Mouse (Mus musculus) limb, embryonic 11.5 days (tissue): ENCODE measurements around the gene Osbp. TPM values are rescaled to one million over a fixed set of nuclear protein-coding genes. Genes with fewer than 3 reads are reported as not detected.

Experiments
- ATAC-seq: fragments of 200-750 bp; cut with Nextera tagmentation; 2 replicates; pipeline ENCODE4 v1.8.0; 2017; ENCODE audit warnings: low read depth; ENCODE audit not compliant: insufficient number of reproducible peaks, low FRiP score, low TSS enrichment
- DNase-seq: peaks from one replicate; pipeline ENCODE4 v3.0.0-alpha.2; 2015; ENCODE audit warnings: low spot score
- H3K27ac ChIP-seq: fragments of 300-500 bp; sonication (generic); replicated peaks from 2 replicates; pipeline ENCODE4 v1.5.1; 2014; ENCODE audit warnings: low read depth, mild to moderate bottlenecking, low read length
- H3K27me3 ChIP-seq: fragments of 300-500 bp; sonication (generic); 2 replicates; pipeline ENCODE4 v1.6.1; 2014; ENCODE audit warnings: mild to moderate bottlenecking, low read length, mixed read lengths; ENCODE audit not compliant: control insufficient read depth, insufficient read depth
- H3K36me3 ChIP-seq: fragments of 300-500 bp; sonication (generic); 2 replicates; pipeline ENCODE4 v1.6.1; 2014; ENCODE audit warnings: mild to moderate bottlenecking, low read length, moderate library complexity, mixed read lengths; ENCODE audit not compliant: control insufficient read depth, insufficient read depth
- H3K4me1 ChIP-seq: fragments of 300-500 bp; sonication (generic); 2 replicates; pipeline ENCODE4 v1.6.1; 2014; ENCODE audit warnings: low read length, mixed read lengths; ENCODE audit not compliant: control insufficient read depth, insufficient read depth
- H3K4me2 ChIP-seq: fragments of 300-500 bp; sonication (generic); 2 replicates; pipeline ENCODE4 v1.6.1; 2014; ENCODE audit warnings: low read depth, mild to moderate bottlenecking, moderate library complexity; ENCODE audit not compliant: severe bottlenecking
- H3K4me3 ChIP-seq: fragments of 300-500 bp; sonication (generic); 2 replicates; pipeline ENCODE4 v1.5.1; 2014; ENCODE audit warnings: low read depth, low read length
- H3K9ac ChIP-seq: fragments of 300-500 bp; sonication (generic); 2 replicates; pipeline ENCODE4 v1.6.1; 2014; ENCODE audit warnings: mild to moderate bottlenecking, low read length
- H3K9me3 ChIP-seq: fragments of 300-500 bp; sonication (generic); 2 replicates; pipeline ENCODE4 v1.6.1; 2016; ENCODE audit warnings: low read length; ENCODE audit not compliant: control insufficient read depth
- WGBS: fragments of 180-500 bp; shearing (Covaris S2); extraction: QIAGEN DNeasy Blood & Tissue Kit; methylation state at CpG from one replicate; pipeline ENCODE4 v1.1.7; 2014; 5-methylcytosine and 5-hydroxymethylcytosine counted together
- polyA plus RNA-seq: library from polyadenylated mRNA; unstranded; fragments of >200 nt; fragmentation: Nextera tagmentation; extraction: Ambion mirVana; gene quantifications from 2 replicates; pipeline ENCODE4 v1.2.1, GENCODE M21; 2014

The Osbp gene
- polyA plus RNA-seq, 1 experiment from 2014 or later = 6.1 TPM

DNA sequence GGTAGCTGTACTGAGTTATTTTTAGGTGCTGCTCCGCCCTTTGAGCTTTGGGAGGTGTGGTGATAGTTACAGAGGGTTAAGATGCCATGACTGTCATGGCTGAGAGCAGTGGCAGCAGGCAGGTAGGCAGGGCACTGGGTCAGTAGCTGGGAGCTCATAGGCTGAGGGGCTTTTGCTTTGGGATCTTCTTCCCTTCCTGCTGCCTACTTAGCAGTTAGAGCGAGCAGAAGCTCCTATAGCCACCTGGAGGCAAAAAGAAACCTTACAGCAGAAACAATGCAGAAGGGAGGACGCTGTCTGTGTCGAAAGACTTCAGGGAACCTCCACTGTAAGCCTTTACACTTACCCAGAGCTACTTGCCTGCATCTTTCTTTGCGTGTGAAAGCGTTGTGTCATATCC lies 11.5 kb upstream of the Osbp start:
- Histone ChIP-seq H3K4me2 (no peak overlapping the region), H3K4me1 (no peaks in the 10 kb centered on the region), H3K27ac (no peak overlapping the region), H3K27me3 (no peaks in the 10 kb centered on the region), H3K4me3 (no peak overlapping the region), H3K36me3 (no peaks in the 10 kb centered on the region), H3K9ac (no peak overlapping the region), H3K9me3 (no peaks in the 10 kb centered on the region)
- ATAC-seq (no peak), DNase-seq (no peak)
- 55% methylated on average over 6 of the region's 6 CpGs for WGBS

DNA sequence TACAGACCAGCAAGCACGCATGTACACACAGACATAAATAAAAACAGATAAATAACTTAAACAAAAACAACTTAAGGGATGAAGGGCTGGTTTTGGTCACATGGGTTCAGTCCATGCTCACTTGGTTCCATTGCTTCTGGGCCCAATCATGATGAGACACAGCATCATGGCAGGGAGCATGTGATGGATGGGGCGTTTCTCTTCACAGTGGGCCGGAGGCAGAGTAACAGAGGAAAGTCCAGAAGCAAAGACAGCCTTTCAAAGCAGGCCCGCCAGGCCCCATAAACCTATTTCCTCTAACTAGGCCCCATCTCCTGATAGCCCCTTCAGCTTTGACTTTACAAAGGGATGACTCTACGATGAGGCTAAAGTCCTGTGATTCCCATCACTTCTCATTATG lies 9.1 kb upstream of the Osbp start:
- H3K4me3 ChIP-seq = no peak overlapping the region
- H3K4me1 ChIP-seq = no peaks in the 10 kb centered on the region
- WGBS = 75% methylated on average over 5 of the region's 5 CpGs
- DNase-seq = no peak
- no peak overlapping the region for H3K9ac ChIP-seq
- no peaks in the 10 kb centered on the region for H3K27me3 ChIP-seq
- no peaks in the 10 kb centered on the region for H3K9me3 ChIP-seq
- no peaks in the 10 kb centered on the region for H3K36me3 ChIP-seq
- no peak for ATAC-seq
- no peak overlapping the region for H3K4me2 ChIP-seq
- no peak overlapping the region for H3K27ac ChIP-seq

DNA sequence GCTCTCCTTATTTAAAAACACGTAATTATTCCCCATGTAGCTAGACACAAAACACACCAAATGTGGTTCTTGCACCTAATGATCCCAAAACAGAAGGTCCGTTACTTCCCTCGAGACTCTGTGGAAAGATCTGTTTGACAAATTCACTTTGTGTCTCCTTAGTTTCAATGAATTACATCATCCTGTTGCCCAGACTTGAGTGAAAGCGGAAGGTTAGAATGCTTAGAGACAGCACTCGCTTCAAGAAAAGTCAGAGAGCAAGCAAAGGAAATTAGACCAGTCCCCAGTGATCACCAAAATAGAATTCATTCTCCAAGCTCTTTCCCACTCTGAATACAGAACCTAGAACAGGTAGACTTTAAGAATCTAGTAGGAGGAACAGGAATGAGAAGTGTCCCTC lies 8.3 kb upstream of the Osbp start:
- Histone ChIP-seq H3K4me3 (no peak overlapping the region), H3K4me2 (no peak overlapping the region), H3K9me3 (no peaks in the 10 kb centered on the region), H3K27ac (no peak overlapping the region), H3K36me3 (no peaks in the 10 kb centered on the region), H3K9ac (no peak overlapping the region), H3K4me1 (no peaks in the 10 kb centered on the region), H3K27me3 (no peaks in the 10 kb centered on the region)
- DNase-seq (no peak), ATAC-seq (no peak)
- WGBS = 83% methylated on average over 5 of the region's 5 CpGs

DNA sequence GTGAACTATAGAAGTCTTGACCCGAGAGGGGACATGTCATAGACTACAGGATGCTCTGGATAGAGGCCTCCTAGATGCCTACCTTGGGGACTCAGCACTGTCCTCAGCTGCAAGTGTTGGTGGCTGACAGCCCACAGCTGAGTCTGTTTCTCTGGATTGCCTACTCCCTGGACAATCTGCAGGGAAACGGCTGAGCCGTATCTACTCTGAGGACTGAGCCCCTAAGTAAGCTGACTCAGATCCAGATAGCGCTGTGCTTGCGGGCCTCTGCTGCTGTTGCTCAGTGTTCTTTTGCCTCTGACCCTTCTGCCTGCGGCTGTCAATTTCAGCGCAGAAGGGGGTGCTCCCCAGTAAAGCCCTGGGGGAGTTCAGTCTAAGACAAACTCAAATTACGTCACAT lies 7.9 kb upstream of the Osbp start:
- ATAC-seq (no peak), DNase-seq (no peak)
- no peak overlapping the region for H3K4me2 ChIP-seq
- WGBS = 86% methylated on average over 8 of the region's 8 CpGs
- H3K4me1 ChIP-seq = no peaks in the 10 kb centered on the region
- H3K9ac ChIP-seq = no peak overlapping the region
- no peak overlapping the region for H3K4me3 ChIP-seq
- no peaks in the 10 kb centered on the region for H3K27me3 ChIP-seq
- no peaks in the 10 kb centered on the region for H3K9me3 ChIP-seq
- no peaks in the 10 kb centered on the region for H3K36me3 ChIP-seq
- H3K27ac ChIP-seq = no peak overlapping the region

DNA sequence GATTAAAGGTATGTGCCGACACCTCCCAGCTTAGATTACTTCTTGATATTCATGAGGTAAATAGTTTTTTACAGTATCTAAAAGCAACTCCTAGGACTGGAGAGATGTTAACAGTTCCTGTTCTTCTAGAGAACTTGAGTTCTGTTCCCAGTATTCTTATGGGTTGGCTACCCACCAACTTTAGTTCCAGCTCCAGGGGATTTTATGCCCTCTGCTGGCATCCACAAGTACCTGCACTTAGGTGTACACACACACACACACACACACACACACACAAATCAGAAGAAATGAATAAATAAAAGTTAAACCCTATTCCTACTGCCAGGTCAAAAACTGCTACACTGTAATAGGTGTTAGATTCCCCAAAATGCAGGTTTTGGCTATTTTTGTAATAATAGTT lies 1.5 kb upstream of the Osbp start:
- 96% methylated on average over 1 of the region's 1 CpGs for WGBS
- ATAC-seq = no peak
- no peaks in the 10 kb centered on the region for H3K27me3 ChIP-seq
- no peak for DNase-seq
- H3K36me3 ChIP-seq = no peaks in the 10 kb centered on the region
- peak overlapping the region; percentile 49; the same call in 1 of the 2 replicates for H3K4me2 ChIP-seq
- H3K9ac ChIP-seq = no peak overlapping the region
- 0 out of 2 replicates have a peak, but pooled peaks cover 5% of the 10 kb centered on the region for H3K4me1 ChIP-seq
- no peak overlapping the region for H3K4me3 ChIP-seq
- H3K9me3 ChIP-seq = no peaks in the 10 kb centered on the region
- no peak overlapping the region for H3K27ac ChIP-seq

DNA sequence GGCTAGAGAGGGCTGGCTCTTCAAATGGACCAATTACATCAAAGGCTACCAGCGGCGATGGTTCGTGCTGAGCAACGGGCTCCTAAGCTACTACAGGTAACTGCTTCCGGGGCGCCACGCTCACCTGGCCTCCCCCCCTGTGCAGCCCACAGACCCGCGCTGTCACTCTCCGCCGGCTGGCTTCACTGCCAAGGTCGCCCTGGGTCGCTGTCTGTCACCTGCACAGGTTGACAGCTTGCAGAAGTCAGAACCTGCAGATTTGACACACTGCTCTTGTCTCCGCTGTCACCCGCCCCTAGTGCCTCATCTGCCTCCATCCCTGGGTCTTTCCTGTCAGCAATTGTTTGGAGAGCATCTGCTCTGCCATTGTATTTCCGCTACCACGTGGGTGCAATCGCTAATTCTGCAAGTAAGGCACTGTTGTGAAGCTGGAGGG lies 478 bp downstream of the Osbp start:
- H3K36me3 ChIP-seq = peaks cover 3% of the 10 kb centered on the region
- ATAC-seq (no peak), DNase-seq (peak; percentile 53)
- H3K27me3 ChIP-seq = no peaks in the 10 kb centered on the region
- H3K4me2 ChIP-seq = peak overlapping the region; percentile 92
- 0 out of 2 replicates have a peak, but pooled peaks cover 5% of the 10 kb centered on the region for H3K4me1 ChIP-seq
- H3K4me3 ChIP-seq = peak overlapping the region; percentile 83
- peak overlapping the region; percentile 62; the same call in 1 of the 2 replicates for H3K27ac ChIP-seq
- no peaks in the 10 kb centered on the region for H3K9me3 ChIP-seq
- peak overlapping the region; percentile 67 for H3K9ac ChIP-seq
- WGBS = 1% methylated on average over 16 of the region's 18 CpGs

DNA sequence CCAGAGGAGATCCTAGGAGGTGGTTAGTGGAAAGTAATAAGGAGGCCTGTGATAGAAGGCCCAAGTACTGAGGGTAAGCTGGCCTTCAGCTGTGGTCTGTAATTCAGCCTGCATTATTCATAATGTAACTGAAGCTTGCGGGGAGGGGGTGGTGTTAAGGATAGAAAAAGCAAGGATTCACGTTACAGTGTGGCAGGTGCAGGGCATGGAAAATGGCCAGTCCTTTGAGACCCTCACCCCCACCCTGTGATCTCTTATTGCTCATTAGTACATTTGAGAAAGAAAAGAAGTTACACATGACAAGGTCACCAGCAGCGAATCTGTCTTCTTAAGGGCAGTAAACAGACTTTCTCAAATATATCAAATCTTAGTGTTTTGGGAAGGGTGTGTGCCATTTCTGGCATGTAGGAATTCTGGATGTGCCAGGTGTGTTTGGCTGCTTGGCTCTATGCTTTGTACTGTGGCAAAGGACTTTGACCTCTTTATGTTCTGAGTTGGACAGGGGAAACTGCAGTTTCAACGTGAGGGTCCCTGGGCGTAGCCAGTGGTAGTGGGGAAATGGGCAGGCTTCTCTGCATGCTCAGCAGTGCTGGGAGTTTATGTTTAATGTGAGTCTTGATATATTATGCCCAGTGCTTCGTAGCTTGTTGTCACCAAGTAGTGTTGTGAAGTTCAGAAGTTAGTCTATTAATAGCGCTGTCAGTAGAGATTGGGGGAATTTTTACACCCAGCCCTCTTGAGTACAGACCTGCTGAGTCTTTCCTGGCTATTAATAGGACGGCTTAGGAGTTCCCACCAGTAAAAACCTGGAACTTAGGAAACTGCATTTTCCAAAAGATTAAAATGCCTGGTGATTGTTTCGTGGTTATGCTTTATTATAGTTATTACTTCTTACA lies 3.7 kb downstream of the Osbp start:
- H3K4me2 ChIP-seq = no peak overlapping the region
- no peaks in the 10 kb centered on the region for H3K9me3 ChIP-seq
- no peaks in the 10 kb centered on the region for H3K27me3 ChIP-seq
- H3K27ac ChIP-seq = no peak overlapping the region
- WGBS = 88% methylated on average over 9 of the region's 9 CpGs
- H3K9ac ChIP-seq = no peak overlapping the region
- no peak for ATAC-seq
- 0 out of 2 replicates have a peak, but pooled peaks cover 5% of the 10 kb centered on the region for H3K4me1 ChIP-seq
- peaks cover 18% of the 10 kb centered on the region for H3K36me3 ChIP-seq
- DNase-seq = no peak
- no peak overlapping the region for H3K4me3 ChIP-seq

DNA sequence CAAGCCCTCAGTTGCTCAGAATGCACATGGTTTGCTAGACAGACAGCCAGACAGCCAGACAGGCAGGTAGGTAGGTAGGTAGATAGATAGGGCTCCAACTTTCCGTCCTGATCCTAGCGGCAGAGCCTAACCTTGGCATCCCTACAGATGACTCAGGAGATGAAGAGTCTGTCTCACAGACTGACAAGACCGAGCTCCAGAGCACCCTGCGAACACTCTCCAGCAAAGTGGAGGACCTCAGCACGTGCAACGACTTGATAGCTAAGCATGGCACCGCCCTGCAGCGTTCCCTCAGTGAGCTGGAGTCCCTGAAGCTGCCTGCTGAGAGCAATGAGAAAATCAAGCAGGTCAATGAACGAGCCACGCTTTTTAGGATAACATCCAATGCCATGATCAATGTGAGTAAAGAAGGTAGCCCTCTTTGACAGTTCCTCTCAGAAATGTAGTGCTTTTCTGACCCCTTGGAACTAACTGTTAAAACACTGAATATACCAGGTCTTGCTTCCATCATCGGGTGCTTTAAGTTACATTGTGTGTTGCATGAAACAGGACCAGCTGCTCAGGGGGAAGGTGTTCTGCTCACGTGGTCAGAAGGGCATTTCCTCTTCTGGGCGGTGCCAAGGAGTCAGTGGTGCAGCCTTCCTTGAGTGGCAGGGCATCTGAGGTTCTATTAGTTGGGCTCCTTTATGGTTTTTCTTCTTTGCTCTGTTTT lies 7.9 kb downstream of the Osbp start:
- H3K9ac ChIP-seq = no peak overlapping the region
- H3K4me2 ChIP-seq = no peak overlapping the region

More for the DNA sequence above, 7.9 kb downstream of the Osbp start:
- no peak overlapping the region for H3K27ac ChIP-seq
- ATAC-seq (no peak), DNase-seq (no peak)
- H3K4me1 ChIP-seq = no peaks in the 10 kb centered on the region
- H3K9me3 ChIP-seq = no peaks in the 10 kb centered on the region
- 88% methylated on average over 13 of the region's 13 CpGs for WGBS
- H3K36me3 ChIP-seq = peaks cover 20% of the 10 kb centered on the region
- no peak overlapping the region for H3K4me3 ChIP-seq
- H3K27me3 ChIP-seq = no peaks in the 10 kb centered on the region
